Mouse (Mus musculus) kidney, adult 8-10 months (tissue): ENCODE data around the gene Calcr.
A peak's percentile ranks its signal among the peaks of the same experiment; 100 is the strongest.
"Not testable (repeated sequence)": the region's sequence is repeated elsewhere in the genome, so short reads cannot be mapped to it uniquely, and the experiment has no call there.

ENCODE experiments used
- DNase-seq, 2 experiments: peaks; one replicate each; pipeline ENCODE4 v3.0.0; 2022

The Calcr gene

GRCm38 (mm10) chr6:3764230-3764764 lies at the start of gene Calcr:
TSS of gene Calcr (minus strand) at chr6:3764714.
- DNase-seq = no peak

GRCm38 (mm10) chr6:3767485-3767884 lies 3.0 kb upstream of the Calcr start:
- peak in 1 of 2 experiments; percentile 24 for DNase-seq

GRCm38 (mm10) chr6:3763171-3763967 lies 1.1 kb downstream of the Calcr start:
- no peak for DNase-seq

- DNase-seq = no peak
Observed at GRCm38 (mm10) chr6:3751576-3751975, 12.9 kb downstream of the Calcr start.

- no peak for DNase-seq
Observed at GRCm38 (mm10) chr6:3749624-3750023, 14.9 kb downstream of the Calcr start.

GRCm38 (mm10) chr6:3745546-3745945 lies 19.0 kb downstream of the Calcr start:
- no peak for DNase-seq

- DNase-seq = no peak
Observed at GRCm38 (mm10) chr6:3741996-3742713, 22.4 kb downstream of the Calcr start.

GRCm38 (mm10) chr6:3741296-3741695 lies 23.2 kb downstream of the Calcr start:
- no peak for DNase-seq

- DNase-seq = no peak
Observed at GRCm38 (mm10) chr6:3730246-3730867, 34.2 kb downstream of the Calcr start.

GRCm38 (mm10) chr6:3688087-3688642 lies 76.3 kb downstream of the Calcr start:
- DNase-seq = no peak

GRCm38 (mm10) chr6:3678286-3678685 lies 86.2 kb downstream of the Calcr start:
- DNase-seq = not testable (repeated sequence)

- DNase-seq = no peak
Observed at GRCm38 (mm10) chr6:3677806-3678205, 86.7 kb downstream of the Calcr start.

- DNase-seq = not testable (repeated sequence)
Observed at GRCm38 (mm10) chr6:3671941-3672340, 92.6 kb downstream of the Calcr start.

GRCm38 (mm10) chr6:3664147-3664716 lies 100.3 kb downstream of the Calcr start:
- DNase-seq = no peak

- no peak for DNase-seq
Observed at GRCm38 (mm10) chr6:3658405-3658804, 106.1 kb downstream of the Calcr start.
